Mouse (Mus musculus) kidney, postnatal 10 days (tissue): ENCODE data around the gene Ncoa3.

Source experiments
- DNase-seq: peaks from one replicate; pipeline ENCODE4 v3.0.0; 2021; ENCODE audit warnings: mixed read lengths

Ncoa3 gene

DNA sequence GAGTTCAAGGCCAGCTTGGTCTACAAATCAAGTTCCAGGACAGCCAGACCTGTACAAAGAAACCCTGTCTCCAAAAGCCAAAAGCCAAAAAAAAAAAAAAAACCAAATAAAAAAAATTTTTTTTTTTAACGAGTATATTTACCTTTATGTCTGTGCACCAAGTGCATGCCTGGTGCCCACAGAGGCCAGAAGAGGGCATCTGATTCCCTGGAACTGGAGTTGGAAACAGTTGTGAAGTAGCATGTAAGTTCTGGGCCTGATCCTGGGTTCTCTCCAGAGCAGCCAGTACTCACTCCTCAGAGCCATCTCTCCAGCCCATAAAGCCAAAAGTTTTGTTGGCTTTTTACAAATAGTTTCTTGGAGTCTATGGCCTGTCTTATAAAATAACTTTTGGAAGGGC is 10.6 kb downstream of the Ncoa3 start:
- DNase-seq: no peak

- DNase-seq: no peak
These were observed 14.6 kb downstream of the Ncoa3 start for GRCm38 (mm10) chr2:166007046-166007445.

- no peak for DNase-seq
These were observed 16.3 kb downstream of the Ncoa3 start for GRCm38 (mm10) chr2:166008558-166009392.

GRCm38 (mm10) chr2:166009393-166009947 is 17.0 kb downstream of the Ncoa3 start:
- no peak for DNase-seq

DNA sequence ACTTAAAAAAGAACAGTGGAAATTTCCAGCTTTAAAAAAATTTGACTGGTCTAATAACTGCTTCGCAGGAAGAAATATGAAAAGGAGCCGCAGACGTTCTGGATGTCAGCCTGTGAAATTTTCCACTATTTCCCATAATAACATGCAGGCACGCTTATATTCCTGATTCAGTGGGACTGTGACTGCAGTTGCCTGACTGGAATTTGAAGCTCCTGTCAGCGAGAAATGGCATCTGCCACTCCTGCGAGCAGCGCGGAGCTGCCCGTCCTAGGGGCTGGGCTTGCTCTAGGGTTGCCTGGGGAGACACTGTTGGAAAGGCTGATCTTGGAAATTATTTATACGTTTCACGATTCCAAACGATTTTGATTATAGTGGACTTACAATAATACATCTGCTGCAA is 17.9 kb downstream of the Ncoa3 start:
- DNase-seq: no peak

DNA sequence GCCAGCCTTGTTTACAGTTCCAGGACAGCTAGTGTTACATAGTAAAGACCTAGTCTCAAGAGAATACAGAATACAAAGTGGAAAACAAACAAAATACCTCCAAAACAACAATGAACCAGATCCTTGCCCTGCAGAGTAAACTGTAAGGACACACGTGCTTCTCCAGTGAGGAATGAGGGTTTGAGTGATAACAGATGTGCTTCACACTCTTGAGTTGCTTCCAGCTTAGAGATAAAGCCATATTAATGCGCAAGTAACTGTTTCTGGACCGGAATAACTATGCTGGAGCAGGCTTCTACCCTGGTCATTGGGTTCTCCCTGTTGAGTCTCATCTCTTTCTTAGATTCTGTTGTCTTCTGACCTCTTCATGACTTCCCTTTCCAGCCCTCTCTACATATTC is 19.0 kb downstream of the Ncoa3 start:
- DNase-seq: no peak

GRCm38 (mm10) chr2:166012145-166012544 is 19.7 kb downstream of the Ncoa3 start:
- no peak for DNase-seq

- DNase-seq: no peak
These were observed 26.3 kb downstream of the Ncoa3 start for GRCm38 (mm10) chr2:166018769-166019168.

GRCm38 (mm10) chr2:166020026-166020425 is 27.6 kb downstream of the Ncoa3 start:
- DNase-seq: no peak

GRCm38 (mm10) chr2:166021073-166021610 is 28.7 kb downstream of the Ncoa3 start:
- DNase-seq: peak; percentile 41

DNA sequence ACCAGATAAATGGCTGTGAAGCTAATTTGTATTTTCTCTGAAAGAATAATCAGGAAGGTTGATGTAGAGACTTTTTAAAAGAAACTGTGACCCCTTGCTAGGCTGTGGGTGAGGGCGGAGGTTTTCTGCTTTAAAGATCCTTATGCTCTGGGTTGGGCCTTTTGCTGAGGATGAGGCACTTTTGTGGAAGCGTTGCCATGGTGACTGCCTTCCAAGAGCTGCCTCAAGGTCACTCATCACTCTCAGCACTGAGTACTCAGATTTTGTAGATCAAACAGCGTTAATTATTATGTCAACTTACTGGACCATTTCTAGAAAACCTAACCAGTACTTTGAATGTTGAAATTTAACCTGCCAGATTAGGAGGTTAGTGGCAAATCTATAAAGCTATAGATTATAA is 29.2 kb downstream of the Ncoa3 start:
- peak; percentile 66 for DNase-seq

- no peak for DNase-seq
These were observed 29.9 kb downstream of the Ncoa3 start for GRCm38 (mm10) chr2:166022327-166022726.

GRCm38 (mm10) chr2:166024079-166024478 is 31.6 kb downstream of the Ncoa3 start:
- DNase-seq: no peak

- DNase-seq: no peak
These were observed 32.2 kb downstream of the Ncoa3 start for GRCm38 (mm10) chr2:166024621-166025020.

DNA sequence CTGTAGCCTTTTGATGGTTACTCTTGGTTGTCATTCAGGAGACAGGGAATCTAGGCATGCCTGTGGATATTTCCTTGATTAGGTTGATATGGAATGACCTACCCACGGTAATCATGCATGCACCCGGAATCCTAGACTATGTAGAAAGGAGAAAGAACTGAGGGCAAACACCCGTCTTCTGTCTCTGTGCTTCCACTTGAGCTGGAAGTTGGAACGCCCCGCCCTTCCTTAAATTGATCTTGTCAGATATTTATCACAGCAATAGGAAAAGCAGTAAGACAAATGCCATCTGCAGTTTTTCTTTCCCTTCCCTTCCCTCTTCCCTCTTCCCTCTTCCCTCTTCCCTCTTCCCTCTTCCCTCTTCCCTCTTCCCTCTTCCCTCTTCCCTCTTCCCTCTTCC is 33.5 kb downstream of the Ncoa3 start:
- no peak for DNase-seq

DNA sequence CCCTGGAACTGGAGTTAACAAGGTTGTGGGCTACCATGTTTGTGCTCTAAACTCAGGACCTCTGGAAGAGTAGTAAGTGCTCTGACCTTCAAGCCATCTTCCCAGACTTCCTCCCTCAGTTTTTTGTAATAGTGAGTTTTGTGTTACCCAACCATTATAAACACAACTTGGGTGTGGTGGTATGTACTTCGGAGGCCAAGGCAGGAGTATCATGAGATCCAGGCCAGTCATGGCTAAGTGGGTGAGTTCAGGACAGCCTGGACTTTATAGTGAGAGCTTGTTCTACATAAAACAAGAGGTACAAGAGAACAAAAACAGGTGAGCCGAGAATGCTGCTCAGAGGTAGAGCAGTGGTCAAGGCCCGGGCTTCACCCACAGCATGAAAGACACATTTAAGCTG is 35.4 kb downstream of the Ncoa3 start:
- no peak for DNase-seq

GRCm38 (mm10) chr2:166029232-166029631 is 36.8 kb downstream of the Ncoa3 start:
- no peak for DNase-seq

DNA sequence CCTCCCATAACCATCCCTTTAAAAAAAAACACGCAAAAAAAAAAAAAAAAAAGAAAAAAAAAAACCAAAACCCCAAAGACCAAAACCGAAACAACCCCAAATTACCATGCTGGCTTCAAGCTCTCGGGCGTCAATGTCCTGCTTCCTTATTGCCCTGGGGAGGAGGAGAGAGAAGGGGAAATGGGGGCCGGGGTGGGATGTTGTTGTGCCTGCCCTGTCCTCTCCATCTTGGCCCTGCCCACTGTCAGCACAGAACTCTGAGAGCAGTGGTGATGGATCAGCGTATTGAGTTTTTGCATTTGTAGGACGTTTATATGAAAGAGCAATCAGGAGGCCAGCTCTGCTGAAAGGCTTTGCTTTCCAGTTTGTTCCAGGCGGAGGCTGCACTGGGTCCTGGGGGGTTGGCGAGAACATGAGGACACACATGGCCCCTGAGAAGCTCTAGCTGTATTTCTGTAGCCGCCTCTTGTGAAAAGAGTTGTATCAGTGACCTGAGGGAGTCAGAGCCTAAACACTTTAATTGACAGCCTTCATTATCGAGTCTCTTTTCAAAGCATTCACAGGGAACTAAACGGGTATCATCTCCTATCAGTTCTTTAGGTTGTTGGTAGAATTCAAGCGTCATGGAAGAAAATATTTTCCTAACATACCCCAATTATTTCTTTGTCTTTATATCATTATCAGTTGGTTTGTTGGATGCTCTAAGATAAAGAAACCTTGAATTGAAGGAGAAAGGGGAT is 38.0 kb downstream of the Ncoa3 start:
- DNase-seq: peak; percentile 34

- DNase-seq: peak; percentile 77
These were observed 38.9 kb downstream of the Ncoa3 start for GRCm38 (mm10) chr2:166031120-166031929.

GRCm38 (mm10) chr2:166032628-166033027 is 40.2 kb downstream of the Ncoa3 start:
- no peak for DNase-seq

- DNase-seq: peak; percentile 28
These were observed 42.6 kb downstream of the Ncoa3 start for GRCm38 (mm10) chr2:166034967-166035490.

DNA sequence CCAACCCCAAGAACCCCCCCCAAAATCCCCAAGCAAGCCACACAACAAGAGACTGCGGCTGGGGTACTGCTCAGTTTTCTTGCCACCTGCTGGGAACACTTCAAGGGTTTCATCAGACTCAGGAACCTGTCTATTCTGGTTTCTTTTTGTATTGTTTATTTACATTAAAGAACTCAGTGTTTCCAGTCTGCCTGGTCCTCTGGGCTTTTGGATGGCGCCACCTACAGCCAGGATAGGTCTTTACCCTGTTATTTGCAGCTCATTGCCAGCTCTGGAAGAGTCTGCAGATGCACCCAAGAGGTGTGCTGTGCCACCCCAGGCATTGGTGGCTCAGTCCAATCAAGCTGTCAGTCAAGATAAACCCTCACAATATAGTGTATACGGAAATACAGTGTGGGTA is 43.3 kb downstream of the Ncoa3 start:
- peak; percentile 81 for DNase-seq
